Mouse (Mus musculus) heart, embryonic 16.5 days (tissue): Measurements from ENCODE around the gene Casq2. TPM values are rescaled to one million over a fixed set of nuclear protein-coding genes. Genes with fewer than 3 reads are reported as not detected.

Experiments used
- ATAC-seq: fragments of 200-750 bp; cut with Nextera tagmentation; replicated peaks from 2 replicates; pipeline ENCODE4 v1.8.0; 2017; ENCODE audit warnings: moderate number of reproducible peaks; ENCODE audit not compliant: insufficient read depth, low FRiP score; ENCODE audit errors: extremely low read depth
- H3K27ac ChIP-seq: fragments of 300-500 bp; sonication (generic); 2 replicates; pipeline ENCODE4 v1.5.1; 2014; ENCODE audit warnings: mild to moderate bottlenecking, low read length, control low read depth, moderate library complexity
- H3K27me3 ChIP-seq: fragments of 300-500 bp; sonication (generic); 2 replicates; pipeline ENCODE4 v1.6.1; 2014; ENCODE audit warnings: low read length, mixed read lengths; ENCODE audit not compliant: control insufficient read depth, insufficient read depth
- H3K36me3 ChIP-seq: fragments of 300-500 bp; sonication (generic); 2 replicates; pipeline ENCODE4 v1.6.1; 2014; ENCODE audit not compliant: control insufficient read depth, insufficient read depth
- H3K4me1 ChIP-seq: fragments of 300-500 bp; sonication (generic); 2 replicates; pipeline ENCODE4 v1.6.1; 2014; ENCODE audit warnings: low read length, mixed read lengths; ENCODE audit not compliant: control insufficient read depth, insufficient read depth
- H3K4me2 ChIP-seq: fragments of 300-500 bp; sonication (generic); 2 replicates; pipeline ENCODE4 v1.6.1; 2014; ENCODE audit warnings: low read depth, mild to moderate bottlenecking, control low read depth, low read length
- H3K4me3 ChIP-seq: fragments of 300-500 bp; sonication (generic); 2 replicates; pipeline ENCODE4 v1.5.1; 2014; ENCODE audit warnings: mild to moderate bottlenecking, control low read depth, low read length
- H3K9ac ChIP-seq: fragments of 300-500 bp; sonication (generic); 2 replicates; pipeline ENCODE4 v1.6.1; 2014; ENCODE audit warnings: low read length, control low read depth
- H3K9me3 ChIP-seq: fragments of 300-500 bp; sonication (generic); replicated peaks from 2 replicates; pipeline ENCODE4 v1.6.1; 2016; ENCODE audit warnings: low read length; ENCODE audit not compliant: control insufficient read depth
- WGBS: fragments of 180-500 bp; shearing (Covaris S2); extraction: QIAGEN DNeasy Blood & Tissue Kit; methylation state at CpG from one replicate; pipeline ENCODE4 v1.1.7; 2014; 5-methylcytosine and 5-hydroxymethylcytosine counted together
- polyA plus RNA-seq: library from polyadenylated mRNA; unstranded; fragments of >200 nt; fragmentation: Nextera tagmentation; extraction: Ambion mirVana; gene quantifications from 2 replicates; pipeline ENCODE4 v1.2.1, GENCODE M21; 2015

Casq2 gene
- polyA plus RNA-seq, 1 experiment from 2014 or later: 703 TPM

DNA sequence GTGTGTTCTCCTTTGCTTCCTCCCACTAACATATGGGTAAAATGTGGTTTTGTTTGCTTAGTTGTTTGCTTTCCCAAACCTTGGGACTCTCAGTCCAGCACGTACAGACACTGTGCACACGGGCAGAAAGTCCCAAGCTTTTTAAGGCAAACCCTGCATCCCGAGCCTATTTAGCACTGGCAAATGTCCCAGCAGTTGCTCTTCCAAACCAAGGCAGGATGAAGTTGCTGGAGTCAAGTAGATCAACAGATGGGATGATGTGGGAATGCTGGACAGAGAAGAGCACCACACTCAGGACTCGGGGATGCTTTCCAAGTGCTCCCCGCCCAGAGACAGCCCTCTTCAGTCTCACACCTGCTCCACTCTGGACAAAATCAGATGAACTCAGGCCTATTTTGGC is 9.2 kb downstream of the Casq2 start:
- no peak for ATAC-seq
- H3K4me1 ChIP-seq: peaks cover 39% of the 10 kb centered on the region
- no peak overlapping the region for H3K9ac ChIP-seq
- 54% methylated on average over 5 of the region's 5 CpGs for WGBS
- no peaks in the 10 kb centered on the region for H3K27me3 ChIP-seq
- peak overlapping the region; percentile 20 for H3K27ac ChIP-seq
- no peaks in the 10 kb centered on the region for H3K9me3 ChIP-seq
- H3K36me3 ChIP-seq: peaks cover 14% of the 10 kb centered on the region
- H3K4me2 ChIP-seq: no peak overlapping the region
- no peak overlapping the region for H3K4me3 ChIP-seq

DNA sequence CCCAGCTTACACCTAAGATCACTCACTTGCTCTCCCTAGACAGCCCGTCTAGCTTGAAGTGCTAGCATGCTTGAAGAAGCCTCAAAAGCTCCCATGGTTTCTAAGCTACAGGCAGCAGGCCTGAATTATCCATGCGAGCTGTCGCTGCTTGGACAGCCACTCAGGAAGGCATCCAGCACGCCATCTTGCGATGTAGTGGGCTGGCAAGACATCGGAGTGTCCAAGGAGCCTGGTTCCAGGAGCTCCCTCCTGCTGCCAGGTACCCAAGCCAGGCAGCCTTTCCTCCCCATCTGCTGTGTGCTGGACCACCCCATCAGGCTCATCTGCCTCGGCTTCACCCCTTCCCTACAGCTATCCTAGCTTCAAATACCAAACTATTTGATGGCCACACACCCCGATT is 10.2 kb downstream of the Casq2 start:
- H3K4me2 ChIP-seq: no peak overlapping the region
- no peak overlapping the region for H3K4me3 ChIP-seq
- no peaks in the 10 kb centered on the region for H3K9me3 ChIP-seq
- H3K9ac ChIP-seq: no peak overlapping the region
- no peaks in the 10 kb centered on the region for H3K27me3 ChIP-seq
- no peak overlapping the region for H3K27ac ChIP-seq
- H3K4me1 ChIP-seq: peaks cover 38% of the 10 kb centered on the region
- no peak for ATAC-seq
- WGBS: 88% methylated on average over 8 of the region's 8 CpGs
- peaks cover 14% of the 10 kb centered on the region for H3K36me3 ChIP-seq

- H3K27me3 ChIP-seq: no peaks in the 10 kb centered on the region
These were observed 10.8 kb downstream of the Casq2 start for GRCm38 (mm10) chr3:102096976-102097375.

GRCm38 (mm10) chr3:102099242-102099641 is 13.0 kb downstream of the Casq2 start:
- Histone ChIP-seq H3K4me3 (0 out of 2 replicates have a peak overlapping the region, but pooled peaks have one; percentile 9), H3K9ac (peak overlapping the region; percentile 45), H3K36me3 (peaks cover 3% of the 10 kb centered on the region; the same call in 1 of the 2 replicates), H3K27ac (peak overlapping the region; percentile 97), H3K27me3 (no peaks in the 10 kb centered on the region), H3K4me1 (peaks cover 36% of the 10 kb centered on the region), H3K9me3 (no peaks in the 10 kb centered on the region), H3K4me2 (peak overlapping the region; percentile 38)
- 28% methylated on average over 9 of the region's 10 CpGs for WGBS
- ATAC-seq: peak; percentile 88

More at GRCm38 (mm10) chr3:102096976-102097375, 10.8 kb downstream of the Casq2 start:
- Histone ChIP-seq H3K36me3 (peaks cover 14% of the 10 kb centered on the region), H3K27ac (no peak overlapping the region; the same call in 1 of the 2 replicates), H3K9ac (no peak overlapping the region), H3K4me3 (no peak overlapping the region), H3K9me3 (no peaks in the 10 kb centered on the region), H3K4me2 (no peak overlapping the region), H3K4me1 (peaks cover 38% of the 10 kb centered on the region)
- WGBS: 80% methylated on average over 2 of the region's 2 CpGs
- ATAC-seq: no peak

DNA sequence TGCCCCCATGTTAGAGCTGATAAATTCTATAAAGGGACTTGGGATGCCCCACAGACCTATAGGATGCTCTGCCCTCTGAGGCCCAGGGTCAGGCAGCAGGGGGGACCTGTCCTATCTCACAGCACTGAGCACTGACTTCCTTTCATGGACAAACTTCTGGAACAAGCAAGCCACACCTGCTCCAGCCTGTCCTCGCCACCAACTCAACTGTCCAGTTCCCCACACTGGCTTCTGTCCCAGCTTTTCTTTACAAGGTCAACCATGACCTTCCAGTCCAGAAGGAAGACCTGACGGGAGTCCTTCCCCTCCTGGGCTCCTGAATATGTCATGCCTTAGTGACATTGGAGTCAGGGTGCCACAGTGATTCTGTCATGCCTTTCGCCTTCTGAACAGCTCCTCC is 13.6 kb downstream of the Casq2 start:
- peak; percentile 75 for ATAC-seq
- Histone ChIP-seq H3K4me2 (peak overlapping the region; percentile 38), H3K4me3 (0 out of 2 replicates have a peak overlapping the region, but pooled peaks have one; percentile 9), H3K27ac (peak overlapping the region; percentile 97), H3K9me3 (no peaks in the 10 kb centered on the region), H3K36me3 (peaks cover 3% of the 10 kb centered on the region; the same call in 1 of the 2 replicates), H3K9ac (peak overlapping the region; percentile 52), H3K27me3 (no peaks in the 10 kb centered on the region), H3K4me1 (peaks cover 33% of the 10 kb centered on the region)
- WGBS: 52% methylated on average over 3 of the region's 3 CpGs

- no peaks in the 10 kb centered on the region for H3K27me3 ChIP-seq
- no peaks in the 10 kb centered on the region for H3K9me3 ChIP-seq
- no peaks in the 10 kb centered on the region; the same call in 1 of the 2 replicates for H3K36me3 ChIP-seq
- H3K27ac ChIP-seq: no peak overlapping the region
- WGBS: 89% methylated on average over 4 of the region's 4 CpGs
- H3K9ac ChIP-seq: no peak overlapping the region
- H3K4me1 ChIP-seq: peaks cover 26% of the 10 kb centered on the region
- no peak overlapping the region for H3K4me3 ChIP-seq
- no peak overlapping the region for H3K4me2 ChIP-seq
- ATAC-seq: no peak
These were observed 15.2 kb downstream of the Casq2 start for GRCm38 (mm10) chr3:102101445-102101844.

DNA sequence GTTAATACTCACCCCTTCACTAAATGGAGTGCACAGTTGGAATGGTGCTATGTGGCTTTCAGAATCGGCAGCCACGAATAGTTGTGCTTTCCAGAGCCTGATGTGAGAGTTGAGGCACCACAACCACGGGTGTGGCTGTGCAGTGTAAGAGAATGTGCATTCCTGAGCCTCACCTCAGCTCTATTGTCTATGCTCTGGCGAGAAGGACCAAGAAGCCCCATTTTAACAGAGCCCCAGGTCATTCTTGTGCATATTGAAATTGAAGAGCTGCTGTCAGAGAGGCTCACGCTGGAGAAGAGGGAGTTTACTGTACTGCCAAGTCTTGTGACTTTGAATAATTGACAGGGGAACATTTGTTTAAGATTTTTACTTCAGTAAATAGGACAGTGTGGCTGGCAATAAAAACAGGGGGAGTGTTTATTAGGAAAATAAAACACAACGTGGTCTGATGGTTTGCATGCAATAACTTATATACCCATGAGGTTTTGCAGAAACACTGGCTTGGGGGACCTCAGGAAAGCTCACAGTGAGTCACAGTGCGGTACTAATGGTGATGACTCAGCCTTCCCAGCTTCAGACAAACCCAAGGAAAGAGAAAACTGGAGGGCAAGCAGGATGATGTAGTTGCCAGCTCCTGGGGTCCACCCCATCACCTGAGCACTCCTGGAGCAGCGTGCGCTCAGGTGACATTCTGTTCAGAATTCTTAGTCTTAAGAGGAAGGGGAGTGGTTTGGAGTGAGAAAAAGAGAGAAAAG is 17.8 kb downstream of the Casq2 start:
- no peak overlapping the region for H3K27ac ChIP-seq
- 69% methylated on average over 9 of the region's 9 CpGs for WGBS
- H3K36me3 ChIP-seq: no peaks in the 10 kb centered on the region; the same call in 1 of the 2 replicates
- H3K27me3 ChIP-seq: no peaks in the 10 kb centered on the region
- no peak overlapping the region for H3K9ac ChIP-seq
- H3K4me1 ChIP-seq: peaks cover 15% of the 10 kb centered on the region
- no peak for ATAC-seq
- H3K4me3 ChIP-seq: no peak overlapping the region
- H3K9me3 ChIP-seq: no peaks in the 10 kb centered on the region
- no peak overlapping the region for H3K4me2 ChIP-seq

- no peaks in the 10 kb centered on the region for H3K27me3 ChIP-seq
- H3K36me3 ChIP-seq: peaks cover 6% of the 10 kb centered on the region
- no peak overlapping the region for H3K27ac ChIP-seq
- peaks cover 10% of the 10 kb centered on the region for H3K4me1 ChIP-seq
- no peak overlapping the region for H3K9ac ChIP-seq
- 84% methylated on average over 3 of the region's 3 CpGs for WGBS
- H3K4me2 ChIP-seq: no peak overlapping the region
- ATAC-seq: no peak
- no peaks in the 10 kb centered on the region for H3K9me3 ChIP-seq
- H3K4me3 ChIP-seq: no peak overlapping the region
These were observed 22.0 kb downstream of the Casq2 start for GRCm38 (mm10) chr3:102108201-102108600.

DNA sequence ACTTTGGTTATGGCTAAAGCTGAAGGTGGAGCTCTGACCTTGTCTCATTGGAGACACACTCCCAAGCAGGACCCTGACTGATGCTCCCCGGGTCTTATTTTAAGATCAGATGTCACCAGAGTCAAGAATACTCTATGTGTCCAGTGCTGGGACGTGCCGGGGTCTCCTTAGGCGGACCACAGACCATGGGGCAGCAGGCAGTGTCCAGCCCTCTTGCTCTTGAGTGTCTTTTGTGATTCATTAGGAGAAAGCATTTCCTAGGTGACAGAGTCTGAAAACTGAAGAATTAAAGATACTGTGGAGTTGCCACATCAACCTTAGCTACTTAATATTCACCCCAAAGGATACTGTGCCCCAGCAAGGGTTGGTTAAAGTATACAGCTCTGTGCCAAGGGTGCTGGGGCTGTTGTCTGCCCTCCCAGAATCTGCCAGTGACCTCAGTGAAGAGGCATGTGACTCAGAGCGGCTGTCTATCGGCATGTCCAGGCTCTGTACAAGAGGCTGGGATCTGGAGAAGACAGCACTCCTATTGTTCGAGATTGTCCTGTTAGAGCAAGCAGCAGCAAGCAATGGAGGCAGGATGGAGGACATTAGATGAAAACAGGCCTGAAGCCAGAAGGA is 25.9 kb downstream of the Casq2 start:
- peak; percentile 65; the same call in 1 of the 2 replicates for ATAC-seq
- H3K9ac ChIP-seq: no peak overlapping the region; the same call in 1 of the 2 replicates
- peaks cover 33% of the 10 kb centered on the region for H3K36me3 ChIP-seq
- H3K4me3 ChIP-seq: no peak overlapping the region
- no peak overlapping the region; the same call in 1 of the 2 replicates for H3K27ac ChIP-seq
- H3K9me3 ChIP-seq: no peaks in the 10 kb centered on the region
- H3K4me1 ChIP-seq: peaks cover 10% of the 10 kb centered on the region
- no peaks in the 10 kb centered on the region for H3K27me3 ChIP-seq
- no peak overlapping the region for H3K4me2 ChIP-seq
- WGBS: 53% methylated on average over 7 of the region's 7 CpGs
